Mouse (Mus musculus): ENCODE results near the gene Riiad1.

DNA sequence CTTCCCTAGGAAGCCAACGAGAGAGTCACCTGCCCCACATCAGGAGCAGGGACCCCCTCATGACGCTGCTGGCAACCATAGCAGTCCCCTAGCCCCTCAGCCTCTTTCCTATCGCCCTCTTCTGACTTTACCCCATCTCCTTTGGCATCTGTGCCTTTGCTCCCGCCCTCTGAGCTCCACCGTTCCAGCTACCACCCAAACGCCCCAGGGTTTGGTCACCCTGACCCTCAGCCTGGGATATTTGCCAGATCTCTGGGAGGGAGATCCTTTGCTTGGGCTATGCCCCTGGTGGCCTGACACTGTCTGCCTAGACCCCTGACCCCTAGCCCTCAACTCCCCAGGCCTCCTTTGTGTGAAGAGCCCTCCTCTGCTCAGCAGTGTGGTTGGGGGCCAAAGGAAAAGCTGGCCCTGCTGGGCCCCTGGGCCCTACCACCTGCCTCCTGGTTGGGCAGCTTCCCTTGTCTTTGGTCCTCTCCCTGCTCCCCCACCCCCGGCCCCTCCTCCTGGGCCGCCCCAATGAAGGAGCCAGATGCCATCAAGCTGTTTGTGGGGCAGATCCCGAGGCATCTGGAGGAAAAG is 1.5 kb downstream of the Riiad1 start:
- TF ChIP-seq CTCF (IDR thresholded peaks at IDR 0.05; ENCODE audit: insufficient read depth, low read length) (no peak), POLR2A (IDR thresholded peaks at IDR 0.05; ENCODE audit: borderline replicate concordance, extremely low read depth, low read depth, low read length) (no peak)
